Mouse (Mus musculus) spleen, postnatal 10 days (tissue): ENCODE results near the gene Naa50.

ENCODE experiments used
- DNase-seq, 2 experiments: peaks; one replicate each; pipeline ENCODE4 v3.0.0; 2021 to 2022; ENCODE audit warnings: low spot score in 2 of 2

Gene Naa50

DNA sequence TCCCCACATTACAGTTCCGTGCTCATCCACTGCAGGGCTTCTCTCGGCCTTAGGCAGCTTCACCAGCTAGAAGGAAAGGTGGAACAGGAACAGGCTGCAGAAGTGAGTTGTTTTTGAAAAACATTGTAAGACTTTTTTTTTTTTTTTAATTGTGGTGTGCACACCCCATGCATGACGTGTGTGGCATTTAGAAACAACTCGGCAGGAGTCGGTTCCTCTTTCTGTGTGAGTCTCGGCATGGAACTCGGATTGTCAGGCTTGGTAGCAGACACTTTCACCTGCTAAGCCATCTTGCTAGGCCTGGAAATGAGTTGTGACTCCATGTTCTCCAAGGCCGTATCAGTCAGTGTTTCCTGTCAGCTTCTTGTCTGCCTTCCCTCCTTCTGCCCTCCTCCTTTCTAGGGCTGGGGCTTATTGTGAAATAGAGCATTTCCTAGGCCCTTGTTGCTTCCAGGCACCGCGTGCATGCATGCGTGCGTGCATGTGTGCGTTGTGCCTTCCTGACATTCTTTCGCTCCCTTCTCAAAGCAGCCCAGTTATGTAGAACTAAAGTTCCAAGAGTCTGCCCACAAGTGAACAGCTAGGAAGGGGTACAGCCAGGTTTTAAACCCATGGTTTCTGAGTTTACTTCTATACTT is 59.6 kb downstream of the Naa50 start:
- peak in 1 of 2 experiments; percentile 57 for DNase-seq

DNA sequence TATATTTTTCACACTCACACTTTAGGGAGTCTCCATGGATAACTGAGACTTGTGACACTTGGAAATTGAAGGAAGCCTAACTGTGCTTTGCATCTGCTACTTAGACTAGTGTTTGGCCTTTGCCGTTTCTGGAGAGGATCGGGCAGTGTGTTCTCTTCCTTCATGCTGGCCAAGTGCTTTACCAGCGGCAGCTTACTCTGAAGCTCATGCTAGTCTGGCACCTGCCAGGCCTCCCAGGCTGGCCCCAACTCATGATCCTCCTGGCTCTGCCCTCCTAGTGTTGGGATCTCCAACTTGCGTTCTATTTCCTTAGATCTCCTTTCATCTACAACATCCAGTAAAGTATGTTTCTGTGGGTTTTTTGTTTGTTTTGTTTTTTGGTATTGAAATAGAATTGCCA is 60.5 kb downstream of the Naa50 start:
- DNase-seq = no peak

DNA sequence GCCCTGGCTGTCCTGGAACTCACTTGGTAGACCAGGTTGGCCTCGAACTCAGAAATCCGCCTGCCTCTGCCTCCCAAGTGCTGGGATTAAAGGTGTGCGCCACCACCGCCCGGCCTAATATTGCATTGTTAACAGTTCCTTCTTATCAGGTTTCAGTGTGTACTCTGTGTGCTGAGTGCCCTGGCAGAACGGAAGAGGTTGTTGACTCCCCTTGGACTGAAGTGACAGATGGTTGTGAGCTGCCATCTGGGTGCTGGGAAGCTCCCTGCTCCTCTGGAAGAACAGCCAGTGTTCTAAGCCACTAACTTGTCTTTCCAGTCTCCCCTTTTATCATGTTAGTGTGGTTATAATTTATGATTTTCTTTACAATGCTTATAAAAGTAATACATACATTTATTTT is 64.7 kb downstream of the Naa50 start:
- no peak for DNase-seq

DNA sequence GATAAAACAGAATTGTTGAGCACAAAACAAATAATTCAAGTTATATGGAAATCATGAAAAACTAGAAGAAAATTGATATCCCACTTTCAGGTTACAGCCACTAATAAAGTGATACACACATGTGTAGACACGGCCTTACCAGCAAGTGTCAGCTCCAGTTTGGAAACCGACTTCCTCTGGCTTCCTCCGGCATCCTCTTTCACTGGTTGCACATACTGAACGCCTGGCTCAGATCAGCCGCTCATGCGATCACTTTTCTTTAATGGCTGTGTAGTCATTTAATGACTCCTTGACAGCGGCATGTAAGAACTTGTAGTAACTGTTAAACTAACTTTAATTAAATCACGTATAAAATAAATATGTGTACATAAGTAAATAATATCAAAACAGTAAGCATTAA is 66.3 kb downstream of the Naa50 start:
- no peak for DNase-seq

DNA sequence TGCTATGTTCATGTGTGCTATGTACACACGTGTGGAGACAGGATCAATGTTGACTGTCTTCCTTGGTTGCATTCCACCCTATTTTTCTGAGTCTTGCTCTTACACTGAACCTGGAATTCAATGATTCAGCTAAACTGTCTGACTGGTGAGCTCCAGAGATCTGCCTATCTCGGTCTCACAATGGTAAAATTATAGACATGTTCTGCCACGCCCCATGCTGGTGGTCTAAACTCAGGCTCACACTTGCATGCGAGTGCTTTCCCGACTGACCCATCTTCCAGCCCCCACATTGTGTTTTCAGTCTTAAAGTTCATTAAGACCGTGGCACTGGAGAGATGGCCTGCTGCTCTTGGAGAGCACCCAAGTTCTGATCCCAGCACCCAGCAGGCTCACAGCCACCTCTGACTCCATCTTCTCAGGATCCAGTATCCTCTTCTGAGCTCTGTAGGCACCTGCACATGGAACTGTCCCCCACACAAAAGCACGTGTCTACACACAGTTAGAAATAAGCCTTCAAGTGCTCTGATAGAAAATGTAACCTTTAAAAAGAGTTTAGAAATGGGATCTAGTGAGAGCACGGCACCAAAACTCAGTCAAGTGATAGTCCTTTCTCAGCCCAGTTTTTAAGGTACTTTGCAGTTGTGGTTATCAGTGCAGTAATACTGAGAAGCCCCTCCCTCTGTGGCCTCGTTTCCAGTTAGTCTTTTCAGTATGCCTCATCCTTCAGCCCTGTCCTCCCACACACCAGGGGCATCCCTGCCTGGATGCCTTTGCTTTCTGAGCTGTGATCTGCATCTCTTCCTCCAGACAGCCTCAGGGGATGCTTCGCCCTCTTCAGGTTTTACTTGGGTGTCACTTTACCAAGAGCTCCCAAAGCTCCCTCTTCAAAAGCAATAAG is 70.8 kb downstream of the Naa50 start:
- DNase-seq = no peak

DNA sequence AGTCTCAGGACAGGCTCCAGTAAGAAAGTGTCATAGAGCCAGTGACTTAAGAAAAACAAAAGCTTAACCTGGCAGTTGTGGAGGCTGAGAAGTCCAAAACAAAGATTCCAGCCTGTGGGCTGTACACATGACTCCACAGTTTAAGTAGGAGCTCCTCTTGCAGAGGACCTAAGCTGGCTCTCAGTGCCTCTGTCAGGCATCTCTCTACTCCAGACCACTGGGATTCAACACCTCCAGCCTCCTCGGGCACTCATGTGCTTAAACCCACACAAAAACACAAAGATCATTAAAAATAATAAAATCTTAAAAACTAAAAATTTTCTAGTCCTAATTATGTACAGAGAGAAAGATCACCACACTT is 71.4 kb downstream of the Naa50 start:
- DNase-seq = no peak

DNA sequence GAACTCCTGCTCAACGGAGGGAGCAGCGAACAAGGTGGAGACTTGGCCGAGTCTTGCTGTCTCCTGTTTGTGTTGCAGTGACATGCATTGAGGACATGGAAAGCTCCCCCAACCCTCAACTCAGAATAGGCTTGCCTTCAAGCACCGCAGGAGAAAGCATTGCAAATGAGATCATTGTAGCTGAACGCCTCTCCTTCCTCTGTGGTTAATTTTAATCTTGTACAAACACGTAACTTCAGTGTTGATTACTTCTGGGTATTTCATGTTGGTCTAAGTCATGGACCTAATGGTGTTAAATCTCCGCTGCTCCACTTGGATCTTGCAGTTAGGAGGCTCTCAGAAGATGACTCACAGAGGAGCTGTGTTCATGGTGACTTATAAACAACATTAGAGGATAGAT is 73.1 kb downstream of the Naa50 start:
- DNase-seq = no peak
